Mouse (Mus musculus) embryonic facial prominence, embryonic 15.5 days (tissue): ENCODE data around the gene Rufy3. TPM values are rescaled to one million over a fixed set of nuclear protein-coding genes. Genes with fewer than 3 reads are reported as not detected.

Source experiments
- ATAC-seq: fragments of 200-750 bp; cut with Nextera tagmentation; 2 replicates; pipeline ENCODE4 v1.8.0; 2017; ENCODE audit warnings: low read depth, moderate TSS enrichment; ENCODE audit not compliant: insufficient number of reproducible peaks, low FRiP score, low TSS enrichment
- H3K27ac ChIP-seq: fragments of 300-500 bp; sonication (generic); replicated peaks from 2 replicates; pipeline ENCODE4 v1.5.1; 2015; ENCODE audit warnings: mild to moderate bottlenecking, inconsistent platforms
- H3K27me3 ChIP-seq: fragments of 300-500 bp; sonication (generic); 2 replicates; pipeline ENCODE4 v1.6.1; 2015; ENCODE audit warnings: inconsistent platforms
- H3K36me3 ChIP-seq: fragments of 300-500 bp; sonication (generic); 2 replicates; pipeline ENCODE4 v1.6.1; 2015; ENCODE audit warnings: mild to moderate bottlenecking, inconsistent platforms
- H3K4me1 ChIP-seq: fragments of 300-500 bp; sonication (generic); 2 replicates; pipeline ENCODE4 v1.6.1; 2015; ENCODE audit warnings: inconsistent platforms
- H3K4me2 ChIP-seq: fragments of 300-500 bp; sonication (generic); replicated peaks from 2 replicates; pipeline ENCODE4 v1.6.1; 2015; ENCODE audit warnings: mild to moderate bottlenecking, inconsistent platforms
- H3K4me3 ChIP-seq: fragments of 300-500 bp; sonication (generic); replicated peaks from 2 replicates; pipeline ENCODE4 v1.5.1; 2015; ENCODE audit warnings: mild to moderate bottlenecking, inconsistent platforms
- H3K9ac ChIP-seq: fragments of 300-500 bp; sonication (generic); 2 replicates; pipeline ENCODE4 v1.6.1; 2015; ENCODE audit warnings: inconsistent platforms
- H3K9me3 ChIP-seq: fragments of 300-500 bp; sonication (generic); replicated peaks from 2 replicates; pipeline ENCODE4 v1.6.1; 2016; ENCODE audit warnings: inconsistent platforms
- WGBS: fragments of 180-500 bp; shearing (Covaris S2); methylation state at CpG from one replicate; pipeline ENCODE4 v1.1.7; 2015; 5-methylcytosine and 5-hydroxymethylcytosine counted together
- polyA plus RNA-seq: library from polyadenylated mRNA; unstranded; fragments of >200 nt; fragmentation: Nextera tagmentation; extraction: Ambion mirVana; gene quantifications from 2 replicates; pipeline ENCODE4 v1.2.1, GENCODE M21; 2015

Gene Rufy3
- polyA plus RNA-seq, 1 experiment from 2014 or later = 17.3 TPM

- H3K4me3 ChIP-seq = no peak overlapping the region
- no peak for ATAC-seq
- no peak overlapping the region for H3K4me2 ChIP-seq
- WGBS = 86% methylated on average over 6 of the region's 6 CpGs
- no peaks in the 10 kb centered on the region for H3K36me3 ChIP-seq
- 0 out of 2 replicates have a peak, but pooled peaks cover 5% of the 10 kb centered on the region for H3K4me1 ChIP-seq
- no peaks in the 10 kb centered on the region for H3K9me3 ChIP-seq
- H3K27me3 ChIP-seq = no peaks in the 10 kb centered on the region
- no peak overlapping the region for H3K27ac ChIP-seq
- H3K9ac ChIP-seq = no peak overlapping the region
Measured at GRCm38 (mm10) chr5:88598961-88599360, 34.1 kb downstream of the Rufy3 start.

- Histone ChIP-seq H3K4me2 (no peak overlapping the region), H3K4me3 (no peak overlapping the region), H3K36me3 (no peaks in the 10 kb centered on the region), H3K27ac (no peak overlapping the region), H3K9me3 (no peaks in the 10 kb centered on the region), H3K9ac (no peak overlapping the region), H3K27me3 (no peaks in the 10 kb centered on the region), H3K4me1 (0 out of 2 replicates have a peak, but pooled peaks cover 5% of the 10 kb centered on the region)
- no peak for ATAC-seq
- 89% methylated on average over 2 of the region's 2 CpGs for WGBS
Measured at GRCm38 (mm10) chr5:88602030-88602429, 37.2 kb downstream of the Rufy3 start.

GRCm38 (mm10) chr5:88602713-88603112, 37.9 kb downstream of the Rufy3 start:
- H3K9ac ChIP-seq = no peak overlapping the region
- H3K27me3 ChIP-seq = no peaks in the 10 kb centered on the region
- no peak overlapping the region for H3K4me2 ChIP-seq
- H3K4me3 ChIP-seq = no peak overlapping the region
- 0 out of 2 replicates have a peak, but pooled peaks cover 5% of the 10 kb centered on the region for H3K4me1 ChIP-seq
- no peak overlapping the region for H3K27ac ChIP-seq
- WGBS = 84% methylated on average over 3 of the region's 3 CpGs
- no peak for ATAC-seq
- no peaks in the 10 kb centered on the region for H3K9me3 ChIP-seq
- H3K36me3 ChIP-seq = no peaks in the 10 kb centered on the region

GRCm38 (mm10) chr5:88604046-88604445, 39.2 kb downstream of the Rufy3 start:
- WGBS = 94% methylated on average over 3 of the region's 3 CpGs
- Histone ChIP-seq H3K9ac (no peak overlapping the region), H3K27me3 (no peaks in the 10 kb centered on the region), H3K27ac (no peak overlapping the region), H3K4me2 (no peak overlapping the region), H3K4me1 (0 out of 2 replicates have a peak, but pooled peaks cover 5% of the 10 kb centered on the region), H3K4me3 (no peak overlapping the region), H3K9me3 (no peaks in the 10 kb centered on the region), H3K36me3 (no peaks in the 10 kb centered on the region)
- ATAC-seq = no peak

- Histone ChIP-seq H3K27ac (no peak overlapping the region), H3K9ac (no peak overlapping the region), H3K27me3 (no peaks in the 10 kb centered on the region), H3K9me3 (no peaks in the 10 kb centered on the region), H3K4me3 (no peak overlapping the region), H3K4me1 (0 out of 2 replicates have a peak, but pooled peaks cover 5% of the 10 kb centered on the region), H3K4me2 (no peak overlapping the region), H3K36me3 (no peaks in the 10 kb centered on the region)
- 82% methylated on average over 7 of the region's 7 CpGs for WGBS
- no peak for ATAC-seq
Measured at GRCm38 (mm10) chr5:88604641-88605358, 40.0 kb downstream of the Rufy3 start.

- no peak overlapping the region for H3K4me2 ChIP-seq
- no peaks in the 10 kb centered on the region for H3K4me1 ChIP-seq
- H3K9me3 ChIP-seq = no peaks in the 10 kb centered on the region
- ATAC-seq = no peak
- no peak overlapping the region for H3K9ac ChIP-seq
- no peak overlapping the region for H3K4me3 ChIP-seq
- no peak overlapping the region for H3K27ac ChIP-seq
- peaks cover 15% of the 10 kb centered on the region; the same call in 1 of the 2 replicates for H3K36me3 ChIP-seq
- no peaks in the 10 kb centered on the region for H3K27me3 ChIP-seq
- 92% methylated on average over 1 of the region's 1 CpGs for WGBS
Measured at GRCm38 (mm10) chr5:88614129-88614528, 49.3 kb downstream of the Rufy3 start.

GRCm38 (mm10) chr5:88616988-88617387, 52.1 kb downstream of the Rufy3 start:
- H3K9me3 ChIP-seq = no peaks in the 10 kb centered on the region

GRCm38 (mm10) chr5:88627545-88627944, 62.7 kb downstream of the Rufy3 start:
- ATAC-seq = no peak
- no peaks in the 10 kb centered on the region for H3K27me3 ChIP-seq
- no peaks in the 10 kb centered on the region for H3K9me3 ChIP-seq
- no peaks in the 10 kb centered on the region for H3K4me1 ChIP-seq
- peaks cover 42% of the 10 kb centered on the region for H3K36me3 ChIP-seq
- no peak overlapping the region for H3K4me3 ChIP-seq
- no peak overlapping the region for H3K4me2 ChIP-seq
- 86% methylated on average over 4 of the region's 4 CpGs for whole genome bisulfite sequencing
- no peak overlapping the region for H3K9ac ChIP-seq
- no peak overlapping the region for H3K27ac ChIP-seq

More at GRCm38 (mm10) chr5:88616988-88617387, 52.1 kb downstream of the Rufy3 start:
- Histone ChIP-seq H3K4me2 (no peak overlapping the region), H3K4me1 (no peaks in the 10 kb centered on the region), H3K27me3 (no peaks in the 10 kb centered on the region), H3K4me3 (no peak overlapping the region), H3K9ac (no peak overlapping the region), H3K27ac (no peak overlapping the region), H3K36me3 (peaks cover 25% of the 10 kb centered on the region)
- 79% methylated on average over 4 of the region's 4 CpGs for WGBS
- ATAC-seq = no peak

- H3K4me1 ChIP-seq = no peaks in the 10 kb centered on the region
- no peaks in the 10 kb centered on the region for H3K9me3 ChIP-seq
- 66% methylated on average over 11 of the region's 11 CpGs for WGBS
- no peaks in the 10 kb centered on the region for H3K27me3 ChIP-seq
- no peak overlapping the region for H3K4me2 ChIP-seq
- H3K36me3 ChIP-seq = peaks cover 50% of the 10 kb centered on the region
- H3K9ac ChIP-seq = no peak overlapping the region
- no peak overlapping the region for H3K27ac ChIP-seq
- no peak overlapping the region for H3K4me3 ChIP-seq
- ATAC-seq = no peak
Measured at GRCm38 (mm10) chr5:88629125-88629524, 64.3 kb downstream of the Rufy3 start.

- ATAC-seq = no peak
- Histone ChIP-seq H3K4me3 (no peak overlapping the region), H3K9me3 (no peaks in the 10 kb centered on the region), H3K27ac (no peak overlapping the region), H3K27me3 (no peaks in the 10 kb centered on the region), H3K4me1 (no peaks in the 10 kb centered on the region), H3K4me2 (no peak overlapping the region), H3K9ac (no peak overlapping the region), H3K36me3 (peaks cover 53% of the 10 kb centered on the region)
- 87% methylated on average over 8 of the region's 8 CpGs for WGBS
Measured at GRCm38 (mm10) chr5:88629987-88630386, 65.1 kb downstream of the Rufy3 start.

GRCm38 (mm10) chr5:88630883-88631282, 66.0 kb downstream of the Rufy3 start:
- Histone ChIP-seq H3K4me2 (no peak overlapping the region), H3K9ac (no peak overlapping the region), H3K4me1 (no peaks in the 10 kb centered on the region), H3K9me3 (no peaks in the 10 kb centered on the region), H3K36me3 (peaks cover 60% of the 10 kb centered on the region), H3K27me3 (no peaks in the 10 kb centered on the region), H3K27ac (no peak overlapping the region), H3K4me3 (no peak overlapping the region)
- WGBS = 66% methylated on average over 3 of the region's 3 CpGs
- ATAC-seq = no peak

GRCm38 (mm10) chr5:88631545-88631944, 66.7 kb downstream of the Rufy3 start:
- 88% methylated on average over 5 of the region's 5 CpGs for WGBS

More at GRCm38 (mm10) chr5:88631545-88631944, 66.7 kb downstream of the Rufy3 start:
- Histone ChIP-seq H3K36me3 (peaks cover 57% of the 10 kb centered on the region), H3K9me3 (no peaks in the 10 kb centered on the region), H3K4me1 (no peaks in the 10 kb centered on the region), H3K27me3 (no peaks in the 10 kb centered on the region), H3K27ac (no peak overlapping the region), H3K4me3 (no peak overlapping the region), H3K9ac (no peak overlapping the region), H3K4me2 (no peak overlapping the region)
- ATAC-seq = no peak
